Mouse (Mus musculus) kidney, adult 18-20 months (tissue): ENCODE measurements around the gene Spata45.
"Not testable (repeated sequence)": the region's sequence is repeated elsewhere in the genome, so short reads cannot be mapped to it uniquely, and the experiment has no call there.

Source experiments
- DNase-seq: peaks from one replicate; pipeline ENCODE4 v3.0.0; 2021

Spata45 gene

GRCm38 (mm10) chr1:191036554-191037334 is at the start of gene Spata45:
TSS of gene Spata45 (plus strand) at chr1:191036639.
- no peak for DNase-seq

- no peak for DNase-seq
Observed at GRCm38 (mm10) chr1:190989437-190990082, 46.9 kb upstream of the Spata45 start.

GRCm38 (mm10) chr1:190995548-190995947 is 40.9 kb upstream of the Spata45 start:
- peak; percentile 80 for DNase-seq

- DNase-seq: no peak
Observed at GRCm38 (mm10) chr1:190996346-190996877, 40.0 kb upstream of the Spata45 start.

- DNase-seq: no peak
Observed at GRCm38 (mm10) chr1:190998027-190998426, 38.4 kb upstream of the Spata45 start.

GRCm38 (mm10) chr1:191000686-191001085 is 35.8 kb upstream of the Spata45 start:
- DNase-seq: no peak

GRCm38 (mm10) chr1:191002201-191002600 is 34.2 kb upstream of the Spata45 start:
- no peak for DNase-seq

GRCm38 (mm10) chr1:191008707-191009106 is 27.7 kb upstream of the Spata45 start:
- no peak for DNase-seq

- no peak for DNase-seq
Observed at GRCm38 (mm10) chr1:191014271-191014670, 22.2 kb upstream of the Spata45 start.

- no peak for DNase-seq
Observed at GRCm38 (mm10) chr1:191019803-191020202, 16.6 kb upstream of the Spata45 start.

- no peak for DNase-seq
Observed at GRCm38 (mm10) chr1:191020217-191020924, 16.1 kb upstream of the Spata45 start.

GRCm38 (mm10) chr1:191021016-191021415 is 15.4 kb upstream of the Spata45 start:
- no peak for DNase-seq

- no peak for DNase-seq
Observed at GRCm38 (mm10) chr1:191023140-191023539, 13.3 kb upstream of the Spata45 start.

- not testable (repeated sequence) for DNase-seq
Observed at GRCm38 (mm10) chr1:191023806-191024205, 12.6 kb upstream of the Spata45 start.

GRCm38 (mm10) chr1:191025016-191026012 is 11.1 kb upstream of the Spata45 start:
- peak; percentile 53 for DNase-seq

GRCm38 (mm10) chr1:191026021-191026713 is 10.3 kb upstream of the Spata45 start, which contains the start of gene Flvcr1:
TSS of gene Flvcr1 (minus strand) at chr1:191026158.
- DNase-seq: peak; percentile 97

GRCm38 (mm10) chr1:191030182-191030581 is 6.3 kb upstream of the Spata45 start:
- peak; percentile 11 for DNase-seq

- DNase-seq: not testable (repeated sequence)
Observed at GRCm38 (mm10) chr1:191030922-191031425, 5.5 kb upstream of the Spata45 start.

GRCm38 (mm10) chr1:191035649-191036048 is 790 bp upstream of the Spata45 start:
- DNase-seq: no peak

- DNase-seq: no peak
Observed at GRCm38 (mm10) chr1:191037999-191038398, 1.6 kb downstream of the Spata45 start.

GRCm38 (mm10) chr1:191041352-191041751 is 4.9 kb downstream of the Spata45 start:
- no peak for DNase-seq
